Mouse (Mus musculus) forebrain, postnatal 0 days (tissue): ENCODE measurements around the gene Pld3. TPM values are rescaled to one million over a fixed set of nuclear protein-coding genes. Genes with fewer than 3 reads are reported as not detected.

Source experiments
- ATAC-seq: fragments of 200-750 bp; cut with Nextera tagmentation; 2 replicates; pipeline ENCODE4 v1.8.0; 2017; ENCODE audit warnings: mild to moderate bottlenecking, moderate library complexity
- DNase-seq: peaks from one replicate; pipeline ENCODE4 v3.0.0-alpha.2; 2015
- H3K27ac ChIP-seq: fragments of 300-500 bp; sonication (generic); 2 replicates; pipeline ENCODE4 v1.5.1; 2014; ENCODE audit warnings: low read depth, mild to moderate bottlenecking, antibody characterized with exemption, low read length, moderate library complexity, mixed read lengths
- H3K27me3 ChIP-seq: fragments of 300-500 bp; sonication (generic); 2 replicates; pipeline ENCODE4 v1.6.1; 2014; ENCODE audit warnings: mild to moderate bottlenecking, low read length, mixed read lengths; ENCODE audit not compliant: insufficient read depth
- H3K36me3 ChIP-seq: fragments of 300-500 bp; sonication (generic); 2 replicates; pipeline ENCODE4 v1.6.1; 2014; ENCODE audit warnings: mild to moderate bottlenecking, moderate library complexity; ENCODE audit not compliant: insufficient read depth
- H3K4me1 ChIP-seq: fragments of 300-500 bp; sonication (generic); 2 replicates; pipeline ENCODE4 v1.6.1; 2014; ENCODE audit warnings: antibody characterized with exemption; ENCODE audit not compliant: insufficient read depth
- H3K4me2 ChIP-seq: fragments of 300-500 bp; sonication (generic); 2 replicates; pipeline ENCODE4 v1.6.1; 2014; ENCODE audit warnings: low read depth, mild to moderate bottlenecking, moderate library complexity
- H3K4me3 ChIP-seq: fragments of 300-500 bp; sonication (generic); 2 replicates; pipeline ENCODE4 v1.5.1; 2014; ENCODE audit warnings: low read depth, low read length, mixed read lengths
- H3K9ac ChIP-seq: fragments of 300-500 bp; sonication (generic); 2 replicates; pipeline ENCODE4 v1.6.1; 2014; ENCODE audit warnings: mild to moderate bottlenecking
- H3K9me3 ChIP-seq: fragments of 300-500 bp; sonication (generic); 2 replicates; pipeline ENCODE4 v1.6.1; 2016; ENCODE audit warnings: low read length
- CTCF ChIP-seq: sonication (generic); IDR thresholded peaks from 2 replicates; pipeline ENCODE4 v1.5.1; 2016; ENCODE audit warnings: antibody characterized with exemption, control low read depth, low read depth
- WGBS: fragments of 180-500 bp; shearing (Covaris S2); extraction: QIAGEN DNeasy Blood & Tissue Kit; methylation state at CpG from one replicate; pipeline ENCODE4 v1.1.7; 2014; 5-methylcytosine and 5-hydroxymethylcytosine counted together
- polyA plus RNA-seq: library from polyadenylated mRNA; unstranded; fragments of >200 nt; fragmentation: Nextera tagmentation; extraction: Ambion mirVana; gene quantifications from 2 replicates; pipeline ENCODE4 v1.2.1, GENCODE M21; 2015
- total RNA-seq: library from RNA; depleted of rRNA; stranded (reverse); fragments of >200 nt; gene quantifications from 2 replicates; pipeline ENCODE4 v1.2.3, GENCODE M21; 2014

Pld3 gene
- total and polyA plus RNA-seq, 2 experiments from 2014 or later, result 219 to 246 TPM

- Histone ChIP-seq H3K4me2 (no peak overlapping the region), H3K4me3 (no peak overlapping the region), H3K9ac (no peak overlapping the region), H3K4me1 (0 out of 2 replicates have a peak, but pooled peaks cover 2% of the 10 kb centered on the region), H3K27ac (no peak overlapping the region), H3K9me3 (no peaks in the 10 kb centered on the region), H3K36me3 (peaks cover 73% of the 10 kb centered on the region), H3K27me3 (no peaks in the 10 kb centered on the region)
- no peak for TF ChIP-seq CTCF
- ATAC-seq (no peak), DNase-seq (no peak)
- WGBS, result 93% methylated on average over 6 of the region's 6 CpGs
Observed at GRCm38 (mm10) chr7:27536618-27537017, 16.4 kb downstream of the Pld3 start.

DNA sequence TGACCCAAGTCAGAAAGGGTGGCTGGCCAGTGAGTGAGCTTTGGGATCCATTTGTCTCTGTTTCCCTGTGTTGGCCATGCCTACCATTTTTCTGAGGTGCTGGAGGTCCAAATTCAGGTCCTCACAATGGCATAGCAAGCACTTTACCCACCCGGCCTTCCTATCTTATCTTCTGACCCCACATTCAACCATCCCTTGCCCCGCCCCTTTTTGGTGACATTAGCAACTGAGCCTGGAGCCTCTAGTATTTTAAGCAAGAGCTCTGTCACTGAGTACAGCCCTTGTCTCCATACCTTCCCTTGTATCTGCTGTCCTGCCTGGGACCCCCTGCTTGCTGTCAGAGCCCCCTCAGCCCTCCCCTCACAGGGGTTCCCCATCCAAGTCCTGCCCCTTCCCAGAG lies 17.6 kb downstream of the Pld3 start:
- H3K9me3 ChIP-seq, result no peaks in the 10 kb centered on the region
- H3K27me3 ChIP-seq, result no peaks in the 10 kb centered on the region
- H3K27ac ChIP-seq, result no peak overlapping the region
- no peaks in the 10 kb centered on the region for H3K4me1 ChIP-seq
- ATAC-seq (no peak), DNase-seq (no peak)
- no peak for TF ChIP-seq CTCF
- no peak overlapping the region for H3K4me2 ChIP-seq
- H3K9ac ChIP-seq, result no peak overlapping the region
- no peak overlapping the region for H3K4me3 ChIP-seq
- WGBS, result 95% methylated on average over 2 of the region's 2 CpGs
- H3K36me3 ChIP-seq, result peaks cover 73% of the 10 kb centered on the region

GRCm38 (mm10) chr7:27532480-27533050 lies 20.5 kb downstream of the Pld3 start:
- Histone ChIP-seq H3K27ac (no peak overlapping the region), H3K9me3 (no peaks in the 10 kb centered on the region), H3K4me1 (no peaks in the 10 kb centered on the region), H3K4me2 (no peak overlapping the region), H3K4me3 (no peak overlapping the region), H3K36me3 (peaks cover 66% of the 10 kb centered on the region), H3K9ac (no peak overlapping the region), H3K27me3 (no peaks in the 10 kb centered on the region)
- ATAC-seq (no peak), DNase-seq (no peak)
- WGBS, result 91% methylated on average over 9 of the region's 9 CpGs
- no peak for TF ChIP-seq CTCF

GRCm38 (mm10) chr7:27531707-27532106 lies 21.3 kb downstream of the Pld3 start:
- H3K4me1 ChIP-seq, result no peaks in the 10 kb centered on the region
- no peaks in the 10 kb centered on the region for H3K9me3 ChIP-seq
- no peak for DNase-seq
- no peak for TF ChIP-seq CTCF
- H3K4me2 ChIP-seq, result no peak overlapping the region
- H3K4me3 ChIP-seq, result no peak overlapping the region
- WGBS, result 92% methylated on average over 10 of the region's 10 CpGs
- H3K9ac ChIP-seq, result no peak overlapping the region
- H3K27me3 ChIP-seq, result no peaks in the 10 kb centered on the region
- peaks cover 60% of the 10 kb centered on the region for H3K36me3 ChIP-seq
- no peak overlapping the region for H3K27ac ChIP-seq
- no peak for ATAC-seq

GRCm38 (mm10) chr7:27530937-27531336 lies 22.1 kb downstream of the Pld3 start:
- Histone ChIP-seq H3K27ac (no peak overlapping the region), H3K4me1 (no peaks in the 10 kb centered on the region)
- DNase-seq, result no peak

DNA sequence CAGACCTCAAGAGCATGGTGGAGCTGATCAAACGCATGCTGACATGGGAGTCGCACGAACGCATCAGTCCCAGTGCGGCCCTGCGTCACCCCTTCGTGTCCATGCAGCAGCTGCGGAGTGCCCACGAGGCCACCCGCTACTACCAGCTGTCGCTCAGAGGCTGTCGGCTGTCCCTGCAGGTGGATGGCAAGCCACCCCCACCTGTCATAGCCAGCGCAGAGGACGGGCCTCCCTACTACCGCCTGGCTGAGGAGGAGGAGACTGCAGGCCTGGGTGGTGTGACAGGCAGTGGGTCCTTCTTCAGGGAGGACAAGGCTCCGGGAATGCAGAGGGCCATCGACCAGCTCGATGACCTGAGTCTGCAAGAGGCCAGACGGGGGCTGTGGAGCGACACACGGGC lies 23.9 kb downstream of the Pld3 start:
- no peak overlapping the region for H3K27ac ChIP-seq
- TF ChIP-seq CTCF, result no peak
- H3K9me3 ChIP-seq, result no peaks in the 10 kb centered on the region
- H3K4me3 ChIP-seq, result no peak overlapping the region
- H3K9ac ChIP-seq, result no peak overlapping the region
- no peak overlapping the region for H3K4me2 ChIP-seq
- no peaks in the 10 kb centered on the region for H3K4me1 ChIP-seq
- WGBS, result 85% methylated on average over 21 of the region's 21 CpGs
- no peaks in the 10 kb centered on the region for H3K27me3 ChIP-seq
- ATAC-seq (no peak), DNase-seq (no peak)
- H3K36me3 ChIP-seq, result peaks cover 39% of the 10 kb centered on the region

More at GRCm38 (mm10) chr7:27530937-27531336, 22.1 kb downstream of the Pld3 start:
- peaks cover 52% of the 10 kb centered on the region for H3K36me3 ChIP-seq
- 0 out of 2 replicates have a peak, but pooled peaks have one; percentile 7 for TF ChIP-seq CTCF
- 78% methylated on average over 3 of the region's 3 CpGs for WGBS
- no peak overlapping the region for H3K9ac ChIP-seq
- H3K27me3 ChIP-seq, result no peaks in the 10 kb centered on the region
- no peak overlapping the region for H3K4me3 ChIP-seq
- no peaks in the 10 kb centered on the region for H3K9me3 ChIP-seq
- no peak overlapping the region for H3K4me2 ChIP-seq
- no peak for ATAC-seq

DNA sequence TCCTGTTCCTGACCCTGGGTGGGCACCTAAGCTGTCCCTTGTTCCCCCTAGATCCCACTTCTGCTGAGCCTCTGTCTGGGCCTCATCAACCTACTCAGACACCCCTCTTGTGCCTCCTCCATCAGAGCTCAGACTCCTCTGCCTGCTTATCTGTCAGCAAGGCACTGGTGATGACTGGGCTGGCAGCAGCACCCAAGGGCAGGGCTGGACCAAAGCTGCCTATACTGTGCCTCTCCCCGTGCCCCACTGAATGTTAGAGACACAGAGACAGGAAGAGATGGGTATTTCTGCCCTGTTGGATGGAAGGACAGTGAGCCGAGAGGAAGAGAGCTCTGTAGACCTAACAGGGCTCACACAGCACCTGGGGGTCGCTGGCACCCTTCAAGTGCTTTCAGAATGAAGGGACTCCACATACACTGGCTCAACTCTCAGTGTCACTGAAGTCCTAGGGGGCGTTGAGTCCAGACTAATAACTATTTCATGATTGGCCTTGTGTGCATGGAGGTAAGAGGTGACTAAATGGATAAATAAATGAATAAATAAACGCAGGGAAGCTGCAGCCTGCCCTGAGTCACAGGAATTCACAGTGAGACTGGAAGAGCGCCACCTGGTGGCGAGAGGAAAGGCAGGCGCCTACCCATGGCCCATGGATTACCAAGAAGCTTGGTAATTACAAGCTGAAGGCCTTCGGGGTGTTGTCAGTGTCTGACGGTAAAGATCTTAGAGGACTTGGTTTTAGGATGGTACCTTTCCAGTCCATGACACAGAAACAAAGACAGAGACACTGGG lies 26.8 kb downstream of the Pld3 start:
- H3K4me1 ChIP-seq, result no peaks in the 10 kb centered on the region
- H3K27ac ChIP-seq, result no peak overlapping the region
- no peak overlapping the region for H3K9ac ChIP-seq
- no peaks in the 10 kb centered on the region for H3K27me3 ChIP-seq
- H3K9me3 ChIP-seq, result no peaks in the 10 kb centered on the region
- no peak overlapping the region for H3K4me2 ChIP-seq
- no peak overlapping the region for H3K4me3 ChIP-seq
- peak; percentile 89 for ATAC-seq
- peak; percentile 91 for DNase-seq
- H3K36me3 ChIP-seq, result peaks cover 15% of the 10 kb centered on the region
- TF ChIP-seq CTCF, result peak; percentile 96
- 20% methylated on average over 10 of the region's 10 CpGs for WGBS
